Mouse (Mus musculus): Measurements from ENCODE around the gene Smg6. TPM values are rescaled to one million over a fixed set of nuclear protein-coding genes. Genes with fewer than 3 reads are reported as not detected.

The Smg6 gene
- 16.0 and 17.1 TPM in 2 replicates for polyA plus RNA-seq (2015; fragmentation: Nextera tagmentation; extraction: Ambion mirVana)

- WGBS, result under 1% methylated on average over 83 of the region's 88 CpGs
- H3K4me2 ChIP-seq, result peak within 1 kb of the TSS; percentile 58
- peak within 1 kb of the TSS; percentile 76 for H3K4me3 ChIP-seq
- peak within 1 kb of the TSS; percentile 97 for H3K27ac ChIP-seq
- H3K27me3 ChIP-seq (replicated peaks), result no peaks in the 10 kb centered on the region
- no peaks in the 10 kb centered on the region for H3K9me3 ChIP-seq
- H3K9ac ChIP-seq, result peak within 1 kb of the TSS; percentile 84
- peaks cover 25% of the 10 kb centered on the region for H3K4me1 ChIP-seq
- H3K36me3 ChIP-seq (replicated peaks), result no peaks in the 10 kb centered on the region
- peak; percentile 96 for ATAC-seq (replicated peaks)
These were observed at the start of gene Smg6, which contains the start of gene Srr for GRCm38 (mm10) chr11:74925577-74926387. Smg6 (plus strand) TSS chr11:74925823. Srr (minus strand) TSS chr11:74925948.

GRCm38 (mm10) chr11:74876801-74877200 lies 48.8 kb upstream of the Smg6 start:
- H3K36me3 ChIP-seq (replicated peaks), result no peaks in the 10 kb centered on the region
- ATAC-seq (replicated peaks), result peak; percentile 90
- H3K27ac ChIP-seq, result peak overlapping the region; percentile 82
- peak overlapping the region; percentile 39 for H3K4me2 ChIP-seq
- peak overlapping the region; percentile 11 for H3K4me3 ChIP-seq
- no peak overlapping the region for H3K9ac ChIP-seq
- H3K27me3 ChIP-seq (replicated peaks), result no peaks in the 10 kb centered on the region
- 0% methylated on average over 9 of the region's 9 CpGs for WGBS
- peaks cover 20% of the 10 kb centered on the region for H3K4me1 ChIP-seq
- H3K9me3 ChIP-seq, result no peaks in the 10 kb centered on the region

- no peaks in the 10 kb centered on the region for H3K9me3 ChIP-seq
- no peak overlapping the region for H3K4me2 ChIP-seq
- peaks cover 20% of the 10 kb centered on the region for H3K4me1 ChIP-seq
- no peak overlapping the region for H3K4me3 ChIP-seq
- 86% methylated on average over 9 of the region's 9 CpGs for whole genome bisulfite sequencing
- no peak overlapping the region for H3K9ac ChIP-seq
- 0 out of 2 replicates have a peak, but pooled peaks cover 6% of the 10 kb centered on the region for H3K36me3 ChIP-seq (replicated peaks)
- no peak overlapping the region for H3K27ac ChIP-seq
- no peaks in the 10 kb centered on the region for H3K27me3 ChIP-seq (replicated peaks)
- ATAC-seq (replicated peaks), result no peak
These were observed 44.6 kb upstream of the Smg6 start for GRCm38 (mm10) chr11:74880999-74881398.

GRCm38 (mm10) chr11:74881979-74882378 lies 43.6 kb upstream of the Smg6 start:
- H3K9me3 ChIP-seq, result no peaks in the 10 kb centered on the region
- H3K27ac ChIP-seq, result peak overlapping the region; percentile 62
- H3K4me1 ChIP-seq, result peaks cover 10% of the 10 kb centered on the region
- 0 out of 2 replicates have a peak, but pooled peaks cover 6% of the 10 kb centered on the region for H3K36me3 ChIP-seq (replicated peaks)
- no peak for ATAC-seq (replicated peaks)
- no peak overlapping the region for H3K4me3 ChIP-seq
- H3K27me3 ChIP-seq (replicated peaks), result no peaks in the 10 kb centered on the region
- WGBS, result 65% methylated on average over 14 of the region's 14 CpGs
- peak overlapping the region; percentile 11; the same call in 1 of the 2 replicates for H3K4me2 ChIP-seq
- H3K9ac ChIP-seq, result no peak overlapping the region

- 92% methylated on average over 10 of the region's 10 CpGs for WGBS
- no peak overlapping the region for H3K4me2 ChIP-seq
- no peaks in the 10 kb centered on the region for H3K9me3 ChIP-seq
- H3K4me1 ChIP-seq, result peaks cover 7% of the 10 kb centered on the region; the same call in 1 of the 2 replicates
- no peak for ATAC-seq (replicated peaks)
- no peak overlapping the region for H3K27ac ChIP-seq
- no peak overlapping the region for H3K9ac ChIP-seq
- H3K36me3 ChIP-seq (replicated peaks), result 0 out of 2 replicates have a peak, but pooled peaks cover 6% of the 10 kb centered on the region
- no peak overlapping the region for H3K4me3 ChIP-seq
- H3K27me3 ChIP-seq (replicated peaks), result no peaks in the 10 kb centered on the region
These were observed 42.5 kb upstream of the Smg6 start for GRCm38 (mm10) chr11:74883098-74883497.

GRCm38 (mm10) chr11:74894619-74895018 lies 31.0 kb upstream of the Smg6 start:
- no peak overlapping the region for H3K4me3 ChIP-seq
- no peaks in the 10 kb centered on the region for H3K36me3 ChIP-seq (replicated peaks)
- no peak overlapping the region for H3K4me2 ChIP-seq
- H3K9ac ChIP-seq, result no peak overlapping the region
- H3K27me3 ChIP-seq (replicated peaks), result no peaks in the 10 kb centered on the region
- WGBS, result 88% methylated on average over 4 of the region's 4 CpGs
- peaks cover 29% of the 10 kb centered on the region for H3K4me1 ChIP-seq
- no peak overlapping the region for H3K27ac ChIP-seq
- no peaks in the 10 kb centered on the region for H3K9me3 ChIP-seq
- no peak for ATAC-seq (replicated peaks)

- H3K27me3 ChIP-seq (replicated peaks), result no peaks in the 10 kb centered on the region
- peak overlapping the region; percentile 87 for H3K4me2 ChIP-seq
- H3K27ac ChIP-seq, result peak overlapping the region; percentile 95
- peak; percentile 62 for ATAC-seq (replicated peaks)
- H3K9me3 ChIP-seq, result no peaks in the 10 kb centered on the region
- H3K4me1 ChIP-seq, result peaks cover 32% of the 10 kb centered on the region
- peaks cover 4% of the 10 kb centered on the region for H3K36me3 ChIP-seq (replicated peaks)
- under 1% methylated on average over 45 of the region's 55 CpGs for WGBS
- H3K9ac ChIP-seq, result peak overlapping the region; percentile 93
- H3K4me3 ChIP-seq, result peak overlapping the region; percentile 96
These were observed 29.4 kb upstream of the Smg6 start for GRCm38 (mm10) chr11:74895980-74896900.

GRCm38 (mm10) chr11:74896901-74897677 lies 28.5 kb upstream of the Smg6 start, which contains the start of gene Sgsm2:
Sgsm2 (minus strand) TSS chr11:74897060.
- H3K36me3 ChIP-seq (replicated peaks), result peaks cover 12% of the 10 kb centered on the region
- peak within 1 kb of the TSS; percentile 95 for H3K27ac ChIP-seq
- H3K9ac ChIP-seq, result peak within 1 kb of the TSS; percentile 93
- peaks cover 32% of the 10 kb centered on the region for H3K4me1 ChIP-seq
- H3K9me3 ChIP-seq, result no peaks in the 10 kb centered on the region
- H3K4me2 ChIP-seq, result peak within 1 kb of the TSS; percentile 87
- peak; percentile 87 for ATAC-seq (replicated peaks)
- WGBS, result under 1% methylated on average over 62 of the region's 74 CpGs
- peak within 1 kb of the TSS; percentile 96 for H3K4me3 ChIP-seq
- H3K27me3 ChIP-seq (replicated peaks), result no peaks in the 10 kb centered on the region

GRCm38 (mm10) chr11:74897678-74898516 lies 27.7 kb upstream of the Smg6 start, which contains the start of gene Tsr1:
Tsr1 (plus strand) TSS chr11:74898071.
- under 1% methylated on average over 54 of the region's 54 CpGs for WGBS
- H3K27me3 ChIP-seq (replicated peaks), result no peaks in the 10 kb centered on the region
- H3K4me2 ChIP-seq, result peak within 1 kb of the TSS; percentile 87
- H3K36me3 ChIP-seq (replicated peaks), result peaks cover 13% of the 10 kb centered on the region
- peak within 1 kb of the TSS; percentile 95 for H3K27ac ChIP-seq
- peak; percentile 89 for ATAC-seq (replicated peaks)
- H3K9me3 ChIP-seq, result no peaks in the 10 kb centered on the region
- H3K4me3 ChIP-seq, result peak within 1 kb of the TSS; percentile 96
- H3K4me1 ChIP-seq, result peaks cover 32% of the 10 kb centered on the region
- peak within 1 kb of the TSS; percentile 93 for H3K9ac ChIP-seq

- WGBS, result 0% methylated on average over 7 of the region's 7 CpGs
- Histone ChIP-seq H3K27me3 (replicated peaks) (no peaks in the 10 kb centered on the region), H3K27ac (peak overlapping the region; percentile 95), H3K4me3 (peak overlapping the region; percentile 96), H3K4me2 (peak overlapping the region; percentile 87), H3K9me3 (no peaks in the 10 kb centered on the region), H3K4me1 (peaks cover 32% of the 10 kb centered on the region), H3K36me3 (replicated peaks) (peaks cover 19% of the 10 kb centered on the region), H3K9ac (peak overlapping the region; percentile 93)
- ATAC-seq (replicated peaks), result no peak
These were observed 27.2 kb upstream of the Smg6 start for GRCm38 (mm10) chr11:74898517-74898827.

- Histone ChIP-seq H3K9me3 (no peaks in the 10 kb centered on the region), H3K27ac (no peak overlapping the region), H3K4me2 (no peak overlapping the region), H3K27me3 (replicated peaks) (no peaks in the 10 kb centered on the region), H3K36me3 (replicated peaks) (peaks cover 48% of the 10 kb centered on the region), H3K4me3 (no peak overlapping the region), H3K9ac (no peak overlapping the region), H3K4me1 (peaks cover 15% of the 10 kb centered on the region)
- 91% methylated on average over 6 of the region's 6 CpGs for WGBS
- ATAC-seq (replicated peaks), result no peak
These were observed 24.1 kb upstream of the Smg6 start for GRCm38 (mm10) chr11:74901555-74901954.

Measured in midbrain, embryonic 15.5 days (tissue).